In the genomic region with DNA sequence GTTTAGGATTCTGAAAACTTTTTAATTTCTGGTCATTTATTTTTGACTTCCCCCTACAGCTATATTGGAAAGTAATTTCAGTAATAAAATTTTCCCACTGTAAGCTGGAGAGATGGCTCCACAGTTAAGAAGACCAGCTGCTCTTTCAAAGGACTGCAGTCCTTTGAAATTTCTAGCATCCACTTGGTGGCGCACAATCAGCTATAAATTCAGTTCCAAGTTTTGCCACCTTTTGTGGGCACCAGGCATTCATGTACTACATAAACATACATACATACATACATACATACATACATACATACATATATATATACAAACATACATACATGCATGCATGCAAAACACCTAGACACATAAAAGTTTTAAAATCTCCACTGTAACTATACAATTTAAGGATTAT, we compare ENCODE assay signal across 31 mouse cellular contexts.
DNase-seq lines count a peak whose midpoint lies in the region; ATAC-seq and TF ChIP-seq lines count a peak whose summit lies in the region.
"Had no signal": no experiment of that assay in that cellular context is flagged by ENCODE, and none has a peak within 500 bp of the region (broad histone marks: within the 10 kb centered on the region; RNA-seq: fewer than 3 reads in every experiment).

No protein-coding gene starts in this region.

- peak; percentile 33 for TF ChIP-seq CTCF in forebrain, postnatal 0 days (IDR thresholded peaks at IDR 0.05; ENCODE audit: low read depth)
- peak; percentile 30 for TF ChIP-seq CTCF in left cerebral cortex, adult 2 months (IDR thresholded peaks at IDR 0.05)
- TF ChIP-seq CTCF in midbrain, postnatal 0 days (IDR thresholded peaks at IDR 0.05): peak; percentile 44
- 0 out of 2 replicates have a peak, but pooled peaks have one; percentile 14 for TF ChIP-seq CTCF in stomach, postnatal 0 days (IDR thresholded peaks at IDR 0.05; ENCODE audit: low read depth)

- H3K4me2 ChIP-seq in forebrain, postnatal 0 days (ENCODE audit: low read depth): no peak overlapping the region
- H3K4me2 ChIP-seq in forebrain, embryonic 15.5 days (replicated peaks): no peak overlapping the region
- H3K4me2 ChIP-seq in midbrain, postnatal 0 days (ENCODE audit: low read depth, low read length, poor library complexity, severe bottlenecking): no peak overlapping the region
- H3K4me2 ChIP-seq in midbrain, embryonic 13.5 days (replicated peaks): no peak overlapping the region
- no peak overlapping the region for H3K4me2 ChIP-seq in stomach, postnatal 0 days (replicated peaks; ENCODE audit: low read depth)
- H3K4me2 ChIP-seq in kidney, embryonic 15.5 days: no peak overlapping the region
- H3K4me2 ChIP-seq: heart, embryonic 12.5 days; hindbrain, embryonic 13.5 days; limb, embryonic 15.5 days; liver, embryonic 15.5 days; lung, embryonic 15.5 days; neural tube, embryonic 12.5 days had no signal

- H3K4me1 ChIP-seq in forebrain, postnatal 0 days (ENCODE audit: insufficient read depth): no peaks in the 10 kb centered on the region
- H3K4me1 ChIP-seq in forebrain, embryonic 15.5 days: no peaks in the 10 kb centered on the region
- H3K4me1 ChIP-seq in midbrain, postnatal 0 days (ENCODE audit: insufficient read depth, low read length): no peaks in the 10 kb centered on the region
- H3K4me1 ChIP-seq in midbrain, embryonic 13.5 days (replicated peaks): no peaks in the 10 kb centered on the region
- H3K4me1 ChIP-seq in stomach, postnatal 0 days (replicated peaks; ENCODE audit: control insufficient read depth, insufficient read depth): no peaks in the 10 kb centered on the region
- no peaks in the 10 kb centered on the region for H3K4me1 ChIP-seq in kidney, embryonic 15.5 days
- H3K4me1 ChIP-seq: hindbrain, embryonic 13.5 days; limb, embryonic 10.5 days; limb, embryonic 15.5 days; liver, embryonic 15.5 days; neural tube, embryonic 12.5 days had no signal

- intact Hi-C loops in left cerebral cortex, adult 2 months (cut with DNase I): no loop called here
- intact Hi-C loops in left cerebral cortex, postnatal 10 days (cut with DNase I): no loop called here

- ATAC-seq in forebrain, postnatal 0 days: no peak
- no peak for ATAC-seq in forebrain, embryonic 15.5 days (replicated peaks)
- ATAC-seq in midbrain, postnatal 0 days (ENCODE audit: low FRiP score): no peak
- ATAC-seq in midbrain, embryonic 13.5 days: no peak
- ATAC-seq in stomach, postnatal 0 days (ENCODE audit: low FRiP score, low TSS enrichment): no peak
- ATAC-seq in kidney, embryonic 15.5 days (replicated peaks; ENCODE audit: low FRiP score): no peak
- ATAC-seq: forebrain, embryonic 16.5 days; inflammation-experienced regulatory T-cells, adult 6 months; midbrain, embryonic 16.5 days had no signal

- H3K9me3 ChIP-seq in forebrain, postnatal 0 days (ENCODE audit: low read length): no peaks in the 10 kb centered on the region
- no peaks in the 10 kb centered on the region for H3K9me3 ChIP-seq in forebrain, embryonic 15.5 days
- no peaks in the 10 kb centered on the region for H3K9me3 ChIP-seq in midbrain, postnatal 0 days (ENCODE audit: low read length)
- H3K9me3 ChIP-seq in midbrain, embryonic 13.5 days: no peaks in the 10 kb centered on the region
- H3K9me3 ChIP-seq in stomach, postnatal 0 days (ENCODE audit: control insufficient read depth, low read length): no peaks in the 10 kb centered on the region
- H3K9me3 ChIP-seq in kidney, embryonic 15.5 days (replicated peaks): no peaks in the 10 kb centered on the region
- H3K9me3 ChIP-seq: heart, embryonic 12.5 days; hindbrain, embryonic 13.5 days; limb, embryonic 10.5 days; limb, embryonic 15.5 days; liver, embryonic 15.5 days; lung, embryonic 15.5 days; neural tube, embryonic 12.5 days had no signal

- no peaks in the 10 kb centered on the region for H3K36me3 ChIP-seq in forebrain, postnatal 0 days (ENCODE audit: insufficient read depth)
- no peaks in the 10 kb centered on the region for H3K36me3 ChIP-seq in forebrain, embryonic 15.5 days
- no peaks in the 10 kb centered on the region for H3K36me3 ChIP-seq in midbrain, postnatal 0 days (ENCODE audit: insufficient read depth, low read length)
- H3K36me3 ChIP-seq in midbrain, embryonic 13.5 days: no peaks in the 10 kb centered on the region
- no peaks in the 10 kb centered on the region for H3K36me3 ChIP-seq in stomach, postnatal 0 days (ENCODE audit: control insufficient read depth, insufficient read depth, low read length)
- H3K36me3 ChIP-seq in kidney, embryonic 15.5 days: no peaks in the 10 kb centered on the region
- H3K36me3 ChIP-seq: heart, embryonic 12.5 days; hindbrain, embryonic 13.5 days; limb, embryonic 10.5 days; limb, embryonic 15.5 days; liver, embryonic 15.5 days; lung, embryonic 15.5 days; neural tube, embryonic 12.5 days had no signal

- TF ChIP-seq EP300 in stomach, postnatal 0 days (optimal IDR thresholded peaks at IDR 0.05): no peak

- no peak overlapping the region for H3K4me3 ChIP-seq in forebrain, postnatal 0 days (ENCODE audit: low read depth, low read length)
- no peak overlapping the region for H3K4me3 ChIP-seq in forebrain, embryonic 15.5 days
- no peak overlapping the region for H3K4me3 ChIP-seq in left cerebral cortex, adult 2 months
- no peak overlapping the region for H3K4me3 ChIP-seq in midbrain, postnatal 0 days (ENCODE audit: low read depth, low read length)
- H3K4me3 ChIP-seq in midbrain, embryonic 13.5 days (replicated peaks): no peak overlapping the region
- H3K4me3 ChIP-seq in stomach, postnatal 0 days (ENCODE audit: low read depth, low read length): no peak overlapping the region
- H3K4me3 ChIP-seq in kidney, embryonic 15.5 days (replicated peaks): no peak overlapping the region
- H3K4me3 ChIP-seq: heart, adult 2 months; heart, embryonic 12.5 days; hindbrain, embryonic 13.5 days; limb, embryonic 10.5 days; limb, embryonic 15.5 days; liver, embryonic 15.5 days; lung, embryonic 15.5 days; myocyte; neural tube, embryonic 12.5 days had no signal

- no peak overlapping the region for H3K27ac ChIP-seq in forebrain, postnatal 0 days (ENCODE audit: low read depth, low read length)
- no peak overlapping the region for H3K27ac ChIP-seq in forebrain, embryonic 15.5 days (replicated peaks)
- H3K27ac ChIP-seq in left cerebral cortex, adult 2 months: no peak overlapping the region
- H3K27ac ChIP-seq in midbrain, postnatal 0 days (ENCODE audit: low read depth, low read length): no peak overlapping the region
- H3K27ac ChIP-seq in midbrain, embryonic 13.5 days: no peak overlapping the region
- H3K27ac ChIP-seq in stomach, postnatal 0 days (replicated peaks): no peak overlapping the region
- H3K27ac ChIP-seq in kidney, embryonic 15.5 days: no peak overlapping the region
- H3K27ac ChIP-seq: heart, adult 2 months; hindbrain, embryonic 13.5 days; limb, embryonic 10.5 days; limb, embryonic 15.5 days; liver, embryonic 15.5 days; lung, embryonic 15.5 days; neural tube, embryonic 12.5 days had no signal

- DNase-seq in forebrain, postnatal 0 days: no peak
- DNase-seq in left cerebral cortex, adult 2 months (ENCODE audit: extremely low spot score in 1 of 2, low spot score in 2 of 2): no peak
- no peak for DNase-seq in left cerebral cortex, postnatal 10 days (ENCODE audit: extremely low spot score in 1 of 2, low spot score in 2 of 2)
- peak; percentile 29 for DNase-seq in midbrain, postnatal 0 days (ENCODE audit: low spot score)
- DNase-seq in stomach, postnatal 0 days (ENCODE audit: low spot score): no peak
- DNase-seq: adrenal gland, postnatal 10 days; cerebellum, adult 11 months; cerebellum, adult 9-10 months; heart, adult 2 months; heart, postnatal 4 days; kidney, adult 2 months; kidney, postnatal 25 days; lung, postnatal 36 days; right cerebral cortex, adult 18-20 months; spleen, adult 18-20 months; thymus, adult 2 months; thymus, postnatal 4 days had no signal

- H3K27me3 ChIP-seq in forebrain, postnatal 0 days (ENCODE audit: insufficient read depth, low read length): no peaks in the 10 kb centered on the region
- no peaks in the 10 kb centered on the region for H3K27me3 ChIP-seq in forebrain, embryonic 15.5 days
- no peaks in the 10 kb centered on the region for H3K27me3 ChIP-seq in midbrain, postnatal 0 days (ENCODE audit: insufficient read depth, low read length)
- H3K27me3 ChIP-seq in midbrain, embryonic 13.5 days: peaks cover 10% of the 10 kb centered on the region; the same call in 1 of the 2 replicates
- no peaks in the 10 kb centered on the region for H3K27me3 ChIP-seq in stomach, postnatal 0 days (ENCODE audit: control insufficient read depth, insufficient read depth, low read length)
- no peaks in the 10 kb centered on the region for H3K27me3 ChIP-seq in kidney, embryonic 15.5 days
- H3K27me3 ChIP-seq: heart, embryonic 12.5 days; hindbrain, embryonic 13.5 days; limb, embryonic 15.5 days; liver, embryonic 15.5 days; lung, embryonic 15.5 days; neural tube, embryonic 12.5 days had no signal

- no peak overlapping the region for H3K9ac ChIP-seq in forebrain, postnatal 0 days
- H3K9ac ChIP-seq in forebrain, embryonic 15.5 days (replicated peaks): no peak overlapping the region
- H3K9ac ChIP-seq in midbrain, postnatal 0 days (replicated peaks; ENCODE audit: low read length, poor library complexity, severe bottlenecking): no peak overlapping the region
- no peak overlapping the region for H3K9ac ChIP-seq in midbrain, embryonic 13.5 days (replicated peaks)
- no peak overlapping the region for H3K9ac ChIP-seq in stomach, postnatal 0 days (ENCODE audit: low read length)
- no peak overlapping the region for H3K9ac ChIP-seq in kidney, embryonic 15.5 days
- H3K9ac ChIP-seq: heart, embryonic 12.5 days; hindbrain, embryonic 13.5 days; limb, embryonic 15.5 days; liver, embryonic 15.5 days; lung, embryonic 15.5 days; neural tube, embryonic 12.5 days had no signal

- WGBS in forebrain, postnatal 0 days: 67% methylated on average over 1 of the region's 1 CpGs
- 73% methylated on average over 1 of the region's 1 CpGs for WGBS in forebrain, embryonic 15.5 days
- WGBS in midbrain, postnatal 0 days: 82% methylated on average over 1 of the region's 1 CpGs
- WGBS in midbrain, embryonic 13.5 days: 71% methylated on average over 1 of the region's 1 CpGs
- WGBS in stomach, postnatal 0 days: 83% methylated on average over 1 of the region's 1 CpGs
- 88% methylated on average over 1 of the region's 1 CpGs for WGBS in kidney, embryonic 15.5 days
